Mouse (Mus musculus): ENCODE measurements around the gene Prg2.

Prg2 gene

DNA sequence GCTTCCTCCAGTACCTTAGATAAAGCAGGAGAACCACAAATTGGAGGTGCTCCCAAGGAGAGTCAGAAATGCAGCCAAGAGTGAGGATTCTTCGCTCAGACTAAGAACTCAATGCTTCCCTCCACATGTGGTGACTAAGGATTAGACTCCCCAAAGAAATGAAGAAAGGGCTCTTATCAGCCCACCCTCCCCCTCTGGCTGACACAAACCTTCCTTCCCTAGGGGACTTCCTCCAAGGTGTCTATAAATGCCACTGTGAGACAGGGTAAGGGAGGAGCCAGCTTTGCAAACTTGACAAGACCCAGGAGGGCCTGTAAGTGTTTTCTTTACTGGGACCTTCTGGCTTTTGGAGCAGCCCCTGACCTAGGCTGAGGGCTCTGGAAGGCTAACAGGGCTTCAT, at the start of gene Prg2:
TSS of gene Prg2 (plus strand) at position 274 of the 400 bp plus-strand sequence.
- peak; percentile 39 for DNase-seq (ENCODE audit: low read depth, low spot score)

DNA sequence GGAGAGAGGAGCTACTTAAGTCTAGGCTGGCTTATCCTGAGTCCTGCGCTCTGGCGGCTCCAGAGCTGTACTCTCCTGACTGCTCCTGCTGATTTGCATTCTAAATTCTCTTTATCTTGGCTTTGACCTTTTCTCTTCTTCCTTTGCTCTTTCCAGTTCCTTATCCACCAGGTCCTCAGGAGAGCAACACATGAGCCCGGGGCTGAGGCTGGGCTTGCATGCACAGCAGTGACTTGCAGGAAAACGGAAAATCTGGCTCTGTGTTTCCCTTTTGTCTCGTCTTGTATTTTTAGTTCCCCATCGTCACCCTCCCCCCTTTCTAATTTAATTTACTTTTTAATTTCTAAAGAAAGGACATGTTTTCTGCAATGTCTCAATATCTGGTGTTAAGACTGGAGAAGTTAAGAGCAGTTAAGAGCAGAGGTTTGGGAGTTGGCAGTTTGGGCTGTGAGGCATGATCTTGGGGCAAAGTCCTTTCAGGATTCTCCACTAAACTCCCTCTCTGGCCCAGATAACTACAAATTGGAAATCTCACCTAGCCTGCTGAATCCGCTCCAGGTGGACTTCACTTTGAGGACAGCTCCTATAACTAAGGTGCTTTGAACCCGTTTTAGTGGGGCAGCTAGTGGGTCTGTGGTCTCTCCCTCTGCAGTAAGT, 46.1 kb upstream of the Prg2 start:
- no peak for DNase-seq (ENCODE audit: low read depth, low spot score)

DNA sequence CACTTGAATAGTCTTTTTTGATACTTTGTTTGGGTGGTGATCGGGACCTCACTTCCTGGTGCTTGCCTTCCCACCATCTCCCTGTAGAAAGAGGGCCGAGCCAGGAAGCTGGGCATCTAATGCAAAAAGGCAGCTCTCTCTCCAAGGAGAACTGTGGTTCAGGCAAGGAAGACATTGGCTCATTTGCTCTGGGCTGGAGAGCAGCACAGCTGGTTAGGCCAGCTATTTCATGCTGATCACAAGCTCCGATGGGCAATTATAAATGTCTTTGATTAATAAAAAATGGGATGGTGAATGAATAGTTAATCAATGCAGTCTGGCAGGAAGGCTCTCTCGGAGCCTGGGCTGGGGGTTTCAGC, 45.6 kb upstream of the Prg2 start:
- DNase-seq (ENCODE audit: low read depth, low spot score) = no peak

DNA sequence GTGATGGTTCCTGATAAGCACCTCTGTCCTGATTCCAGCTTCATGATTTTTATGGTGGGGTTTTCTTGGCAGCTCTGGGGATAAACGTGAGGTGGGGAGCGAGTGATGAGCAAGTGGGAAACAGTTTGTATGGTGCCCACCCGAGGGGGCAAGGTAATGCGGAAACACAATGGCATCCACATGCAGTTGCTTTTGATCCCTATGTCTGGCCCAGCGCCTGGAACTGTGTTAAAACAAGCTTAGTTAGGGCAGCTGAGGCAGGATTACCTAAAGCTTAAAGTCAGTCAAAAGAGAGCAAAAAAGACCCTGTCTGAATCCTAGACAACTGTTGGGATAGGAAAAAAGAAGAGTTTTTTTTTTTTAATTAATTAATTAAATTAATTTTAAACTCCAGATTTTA, 45.2 kb upstream of the Prg2 start:
- no peak for DNase-seq (ENCODE audit: low read depth, low spot score)

DNA sequence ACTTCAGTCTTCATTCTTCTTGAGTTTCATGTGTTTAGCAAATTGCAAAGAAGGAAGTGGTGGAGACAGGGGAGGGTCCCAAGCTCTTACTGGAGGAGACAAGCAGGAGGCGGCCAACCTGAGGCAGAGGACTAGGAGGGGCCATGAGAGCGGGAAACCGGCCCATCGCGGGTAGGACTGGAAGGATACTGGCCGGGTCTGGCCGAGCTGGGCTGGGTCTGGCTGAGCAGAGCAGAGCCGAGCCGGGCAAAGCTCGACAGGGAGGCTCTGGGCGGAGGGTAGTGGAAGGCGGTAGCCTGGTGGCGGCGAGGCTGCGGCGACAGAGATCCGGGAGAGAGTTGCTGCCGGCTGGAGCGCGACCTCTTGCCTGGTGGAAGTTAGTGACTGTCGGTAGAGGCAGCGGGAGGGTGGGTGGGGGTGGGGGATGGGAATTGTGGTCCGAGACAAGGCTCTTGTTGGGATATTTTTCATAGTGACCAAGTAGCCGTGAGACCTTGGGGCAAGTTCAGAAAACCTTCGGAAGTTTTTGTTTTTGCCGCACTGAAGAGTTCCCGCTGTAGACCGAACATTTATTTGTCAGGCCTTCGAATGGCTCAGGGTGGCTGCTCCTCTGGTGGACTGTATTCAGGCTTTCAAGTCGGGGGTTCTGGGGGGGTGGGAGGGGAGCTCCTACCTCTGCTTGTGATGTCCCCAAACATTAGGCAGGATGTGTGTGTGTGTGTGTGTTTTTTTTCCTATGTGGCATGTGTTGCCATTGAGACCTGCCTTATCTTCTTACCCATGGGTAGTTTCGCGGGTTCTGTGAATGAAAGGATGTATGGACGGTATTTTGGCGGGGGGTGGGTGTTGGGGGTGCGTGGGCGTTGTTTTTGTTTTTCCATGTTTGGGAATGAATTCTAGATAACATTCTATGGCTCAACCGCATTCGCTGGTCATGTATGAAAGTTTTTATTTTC, 43.5 kb upstream of the Prg2 start, which contains the start of gene Slc43a3:
TSS of gene Slc43a3 (plus strand) at position 106 of the 956 bp plus-strand sequence.
- no peak for DNase-seq (ENCODE audit: low read depth, low spot score)

DNA sequence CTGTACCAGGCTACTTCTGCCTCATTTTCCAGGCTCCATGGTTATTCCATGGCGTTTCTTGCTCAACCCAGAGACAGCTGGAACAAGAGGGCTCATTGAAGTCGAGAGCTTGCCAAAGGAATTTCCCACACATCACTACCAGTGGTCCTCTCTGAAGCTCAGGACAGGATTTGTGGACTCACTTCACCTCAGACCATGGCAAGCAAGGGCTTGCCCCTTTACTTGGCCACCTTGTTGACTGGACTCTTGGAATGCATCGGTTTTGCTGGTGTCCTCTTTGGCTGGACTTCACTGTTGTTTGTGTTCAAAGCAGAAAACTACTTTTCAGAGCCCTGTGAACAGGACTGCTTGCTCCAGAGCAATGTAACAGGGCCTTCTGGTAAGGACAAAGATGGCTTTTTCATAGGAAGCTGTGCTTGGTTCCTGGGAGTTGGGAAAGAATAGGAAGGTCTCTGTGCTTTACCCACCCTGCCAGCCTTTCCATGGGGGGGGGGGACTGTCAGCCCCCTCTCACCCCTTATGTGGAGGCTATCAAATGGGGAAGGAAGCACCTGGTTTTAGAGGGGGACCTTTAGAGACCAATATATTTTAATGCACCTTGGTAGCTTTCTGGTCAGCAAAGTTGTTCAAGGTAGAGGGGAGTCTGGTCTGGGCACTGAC, 42.6 kb upstream of the Prg2 start:
- DNase-seq (ENCODE audit: low read depth, low spot score) = no peak

DNA sequence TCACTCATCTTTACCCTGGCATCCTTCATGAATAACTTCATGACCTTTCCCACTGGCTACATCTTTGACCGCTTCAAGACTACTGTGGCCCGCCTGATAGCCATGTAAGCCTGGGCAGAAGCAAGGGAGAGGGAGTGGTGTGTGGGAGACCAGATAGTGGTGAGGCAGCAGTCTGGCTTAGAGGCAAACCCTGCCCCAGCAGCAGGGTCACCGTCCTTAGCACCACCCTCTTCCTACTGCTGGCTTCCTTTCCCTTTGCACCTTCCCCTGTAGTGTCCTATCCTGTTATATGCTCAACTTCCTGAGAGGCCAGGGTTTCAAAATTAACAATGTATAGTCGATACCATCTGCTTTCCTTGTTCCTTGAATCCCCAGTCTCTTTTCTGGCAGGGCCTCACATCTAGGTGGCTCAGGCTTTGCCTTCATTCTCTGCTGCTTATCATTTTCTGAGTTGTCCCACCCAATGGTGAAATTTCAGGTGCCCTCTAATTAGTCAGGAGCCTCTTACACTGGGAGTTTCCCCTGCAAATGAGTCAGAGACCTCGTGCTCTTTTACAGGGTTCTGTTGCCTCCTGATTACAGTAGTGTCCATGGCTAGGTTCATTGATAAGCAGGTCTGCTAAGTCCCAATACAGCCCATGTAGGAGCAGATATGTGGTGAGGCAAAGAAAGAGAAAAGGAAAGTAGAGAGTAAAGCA, 41.9 kb upstream of the Prg2 start:
- no peak for DNase-seq (ENCODE audit: low read depth, low spot score)

DNA sequence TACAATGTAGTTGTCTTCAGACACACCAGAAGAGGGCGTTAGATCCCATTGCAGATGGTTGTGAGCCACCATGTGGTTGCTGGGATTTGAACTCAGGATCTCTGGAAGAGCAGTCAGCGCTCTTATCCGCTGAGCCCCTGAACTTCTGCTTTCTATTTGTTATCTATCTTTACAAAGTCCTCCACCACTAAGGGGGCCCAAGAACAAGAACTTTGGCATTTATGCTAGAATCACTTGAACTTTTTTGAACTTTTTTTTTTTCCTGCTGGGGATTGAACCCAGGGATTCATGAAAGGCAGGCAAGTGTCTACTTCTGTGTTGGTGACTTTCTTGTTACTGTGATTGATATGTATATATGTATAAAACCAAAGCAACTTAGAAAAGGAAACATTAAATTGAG, 41.0 kb upstream of the Prg2 start:
- no peak for DNase-seq (ENCODE audit: low read depth, low spot score)

DNA sequence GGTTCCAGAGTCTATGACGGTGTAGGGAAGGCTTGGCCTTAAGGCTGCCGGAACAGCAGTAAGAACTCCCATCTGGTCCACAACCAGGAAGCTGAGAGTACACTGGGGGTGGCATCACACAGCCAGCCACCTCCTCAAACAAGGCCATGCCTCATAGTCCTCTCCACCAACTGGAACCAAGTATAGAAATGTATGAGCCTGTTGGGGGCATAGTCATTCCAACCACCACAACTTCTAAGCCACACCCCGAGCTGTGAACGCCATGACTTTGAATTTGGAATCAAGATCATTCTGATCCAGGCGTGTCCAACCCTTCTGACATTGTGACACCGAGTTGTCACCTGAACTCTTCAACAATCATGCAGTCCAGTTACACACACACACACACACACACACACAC, 40.5 kb upstream of the Prg2 start:
- no peak for DNase-seq (ENCODE audit: low read depth, low spot score)

DNA sequence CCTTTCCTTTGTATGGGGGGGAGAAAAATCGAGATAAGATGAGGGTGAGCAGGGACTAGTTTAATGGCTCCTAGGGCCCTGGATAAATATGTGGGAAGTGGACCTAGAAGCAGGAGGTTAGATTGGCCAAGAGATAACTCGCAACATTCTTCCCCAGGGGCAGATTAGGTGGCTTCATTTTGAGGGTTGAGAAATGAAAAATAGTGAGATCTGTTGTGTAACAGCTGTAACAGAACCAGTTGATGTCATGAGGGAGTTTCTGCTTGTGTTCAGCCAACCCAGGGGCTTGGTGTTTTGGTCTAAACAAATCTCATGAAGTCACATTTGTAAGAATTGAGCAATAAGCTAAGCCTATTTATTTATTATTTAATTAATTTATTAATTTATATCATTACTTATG, 38.9 kb upstream of the Prg2 start:
- DNase-seq (ENCODE audit: low read depth, low spot score) = no peak

DNA sequence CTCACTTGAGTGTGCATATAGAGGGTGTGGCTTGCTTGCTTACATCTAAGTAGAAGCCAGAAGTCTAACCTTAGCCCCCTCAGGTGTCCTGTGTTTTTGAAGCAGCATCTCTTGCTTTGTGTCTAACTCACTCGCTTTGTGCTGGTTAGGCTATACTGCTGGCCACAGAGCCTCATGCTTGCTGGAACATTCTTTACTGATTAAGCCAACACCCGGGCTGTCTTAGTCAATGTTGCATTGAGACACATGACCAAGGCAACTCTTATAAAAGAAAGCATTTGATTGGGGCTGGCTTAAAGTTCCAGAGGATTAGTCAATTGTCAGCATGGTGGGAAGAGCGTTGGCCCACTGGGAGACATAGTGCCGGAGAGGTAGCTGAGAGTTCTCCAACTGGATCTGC, 38.5 kb upstream of the Prg2 start:
- no peak for DNase-seq (ENCODE audit: low read depth, low spot score)

DNA sequence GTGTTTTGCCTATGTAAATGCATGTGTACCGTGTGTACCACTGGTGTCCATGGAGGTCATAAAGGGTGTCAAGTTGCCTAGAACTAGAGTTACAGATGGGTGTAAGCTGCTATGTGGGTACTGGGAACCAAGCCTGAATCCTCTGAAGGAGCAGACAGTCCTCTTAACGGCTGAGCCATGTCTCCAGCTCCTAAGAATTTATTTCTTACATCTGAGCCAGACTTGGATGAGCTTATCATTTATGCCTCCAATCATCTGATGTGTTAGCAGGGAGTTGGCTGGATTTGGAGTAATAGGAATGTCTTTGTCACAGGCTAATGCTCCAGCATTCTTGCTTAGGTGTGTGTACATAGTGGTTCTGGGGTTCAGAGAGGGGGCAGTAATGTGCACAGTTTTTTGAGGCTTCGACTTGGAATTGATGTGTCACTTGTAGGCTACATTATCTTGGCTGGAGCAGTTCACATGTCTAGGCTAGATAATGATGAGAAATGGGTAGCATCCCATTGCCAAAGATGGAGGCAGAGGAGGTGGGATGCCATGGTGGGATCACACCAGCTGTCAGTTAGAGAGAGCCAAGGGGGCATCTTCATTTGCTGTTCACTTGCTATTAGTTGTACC, 33.0 kb upstream of the Prg2 start:
- DNase-seq (ENCODE audit: low read depth, low spot score) = no peak

DNA sequence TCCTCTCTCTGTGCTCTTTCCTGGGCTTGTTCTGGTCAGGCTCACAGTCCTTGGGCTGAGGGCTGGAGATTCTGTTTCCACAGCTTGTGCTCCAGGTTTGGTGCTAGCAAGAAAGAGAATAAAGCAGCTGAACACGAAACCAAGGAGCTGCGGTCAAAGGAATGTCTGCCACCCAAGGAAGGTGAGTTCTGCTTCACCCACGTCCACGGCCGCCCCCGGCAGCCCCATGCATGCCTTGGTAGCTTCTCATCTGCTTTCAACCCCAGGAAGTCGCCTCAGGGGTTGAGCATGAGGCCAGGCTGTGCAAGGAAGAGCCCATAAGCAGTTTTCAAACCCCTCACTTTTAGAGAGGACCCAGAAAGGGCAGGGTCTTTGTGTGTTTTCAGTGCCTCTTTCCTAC, 32.0 kb upstream of the Prg2 start:
- no peak for DNase-seq (ENCODE audit: low read depth, low spot score)

DNA sequence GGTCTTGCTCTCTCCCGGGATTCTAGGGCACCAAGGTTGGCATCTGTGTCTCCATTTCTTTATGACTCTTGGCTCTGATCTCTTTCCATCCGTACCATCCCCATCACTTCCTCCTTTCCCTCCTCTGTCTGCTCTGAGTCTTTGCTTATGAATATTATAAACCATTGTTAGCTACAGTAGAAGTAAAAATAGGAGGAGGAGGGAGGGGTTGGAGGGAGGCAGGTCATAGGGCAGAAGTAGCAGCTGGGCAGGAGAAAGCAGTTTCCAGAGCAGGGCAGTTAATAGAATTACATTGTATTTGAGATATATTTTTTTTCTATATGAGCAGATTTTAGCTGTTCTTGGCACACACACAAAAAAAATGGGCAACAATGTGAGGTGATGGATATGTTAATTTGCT, 31.5 kb upstream of the Prg2 start:
- DNase-seq (ENCODE audit: low read depth, low spot score) = no peak

DNA sequence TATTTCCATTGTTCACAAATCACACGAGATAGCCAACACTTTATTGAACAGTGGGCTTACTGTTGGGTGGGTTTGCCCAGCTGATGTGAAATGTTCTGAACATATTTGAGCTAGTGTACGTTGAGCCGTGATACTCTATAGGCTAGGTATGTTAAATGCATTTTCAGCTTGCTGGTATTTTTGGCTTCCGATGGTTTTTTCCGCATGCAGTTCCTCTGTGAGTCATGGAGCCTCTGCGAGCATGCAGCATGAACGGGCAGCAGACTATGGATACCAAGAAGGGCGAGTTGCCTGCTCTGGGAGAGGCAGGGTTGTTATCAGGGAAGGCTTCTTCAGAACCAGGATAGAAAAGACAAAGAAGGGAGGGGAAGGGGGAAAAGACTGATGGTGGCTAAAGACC, 29.2 kb upstream of the Prg2 start:
- no peak for DNase-seq (ENCODE audit: low read depth, low spot score)

DNA sequence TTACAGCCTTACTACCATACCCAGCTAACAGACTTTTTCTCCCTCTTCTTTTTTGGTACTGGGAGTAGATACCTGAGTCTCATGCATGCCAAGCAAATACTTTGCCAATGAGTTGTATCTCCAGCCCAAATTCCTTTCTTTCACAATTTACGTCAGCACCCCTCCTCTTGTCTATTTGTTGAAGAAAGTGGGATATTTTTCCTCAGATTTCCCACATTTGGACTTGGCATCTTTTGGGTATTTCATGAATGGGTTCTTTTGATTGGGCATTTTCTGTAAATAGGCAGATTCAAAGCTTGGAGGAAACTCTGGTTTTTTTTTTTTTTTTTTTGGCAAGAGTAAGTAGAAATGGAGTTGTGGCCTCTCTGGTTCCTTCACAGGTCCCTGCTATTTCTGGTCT, 28.0 kb upstream of the Prg2 start:
- DNase-seq (ENCODE audit: low read depth, low spot score) = no peak

DNA sequence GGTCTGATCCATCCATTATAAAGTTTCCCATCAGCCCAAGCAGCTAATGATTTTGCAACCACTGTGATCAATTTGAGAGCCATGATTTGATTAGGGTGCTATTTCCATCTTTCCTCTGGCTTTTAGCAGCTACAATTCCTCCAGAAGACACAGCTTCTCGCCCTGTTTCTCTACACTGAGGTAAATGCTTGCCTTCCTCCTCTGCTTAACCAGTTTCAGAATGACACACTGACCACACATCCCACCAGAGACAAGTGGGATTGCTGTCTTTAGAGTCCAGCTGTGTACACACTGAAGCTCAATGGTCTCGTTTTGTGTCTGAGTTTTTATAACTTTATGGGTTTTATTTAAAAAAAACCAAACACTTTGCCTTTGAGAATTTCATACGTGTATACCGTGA, 27.6 kb upstream of the Prg2 start:
- peak; percentile 66 for DNase-seq (ENCODE audit: low read depth, low spot score)

DNA sequence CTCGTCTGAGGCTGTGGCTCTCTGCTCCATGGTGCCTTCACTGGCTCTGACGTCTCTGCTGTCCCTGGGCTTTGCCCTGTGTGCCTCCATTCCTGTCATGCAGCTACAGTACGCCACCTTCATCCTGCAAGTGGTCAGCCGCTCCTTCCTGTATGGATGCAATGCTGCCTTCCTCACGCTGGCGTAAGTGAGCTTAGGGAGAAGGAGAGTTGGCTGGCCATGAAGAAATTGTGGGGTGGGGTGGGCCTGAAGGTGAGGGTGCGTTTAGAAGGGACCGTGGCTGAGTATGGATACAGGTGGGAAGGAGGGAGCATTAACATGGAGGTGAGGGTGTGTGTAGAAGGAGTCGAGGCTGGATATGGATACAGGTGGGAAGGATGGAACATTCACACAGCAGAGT, 24.8 kb upstream of the Prg2 start:
- DNase-seq (ENCODE audit: low read depth, low spot score) = no peak

DNA sequence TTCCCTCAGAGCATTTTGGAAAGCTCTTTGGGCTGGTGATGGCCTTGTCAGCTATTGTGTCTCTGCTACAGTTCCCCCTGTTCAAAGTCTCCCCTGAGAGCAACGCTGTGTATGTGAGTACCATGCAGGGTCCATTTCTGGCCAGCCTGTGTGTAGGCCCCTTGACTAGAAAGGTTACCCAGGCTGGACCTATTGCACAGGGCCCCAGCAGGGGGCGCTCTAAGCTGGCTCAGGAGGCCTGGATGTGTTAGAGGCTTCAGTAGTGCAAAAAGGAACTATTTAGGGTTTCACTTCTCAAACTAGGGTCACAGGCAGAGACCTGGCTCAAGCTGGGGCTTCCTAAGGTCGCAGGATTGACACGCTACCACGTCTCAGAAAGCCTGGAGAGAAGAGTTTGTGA, 24.0 kb upstream of the Prg2 start:
- peak; percentile 91 for DNase-seq (ENCODE audit: low read depth, low spot score)

DNA sequence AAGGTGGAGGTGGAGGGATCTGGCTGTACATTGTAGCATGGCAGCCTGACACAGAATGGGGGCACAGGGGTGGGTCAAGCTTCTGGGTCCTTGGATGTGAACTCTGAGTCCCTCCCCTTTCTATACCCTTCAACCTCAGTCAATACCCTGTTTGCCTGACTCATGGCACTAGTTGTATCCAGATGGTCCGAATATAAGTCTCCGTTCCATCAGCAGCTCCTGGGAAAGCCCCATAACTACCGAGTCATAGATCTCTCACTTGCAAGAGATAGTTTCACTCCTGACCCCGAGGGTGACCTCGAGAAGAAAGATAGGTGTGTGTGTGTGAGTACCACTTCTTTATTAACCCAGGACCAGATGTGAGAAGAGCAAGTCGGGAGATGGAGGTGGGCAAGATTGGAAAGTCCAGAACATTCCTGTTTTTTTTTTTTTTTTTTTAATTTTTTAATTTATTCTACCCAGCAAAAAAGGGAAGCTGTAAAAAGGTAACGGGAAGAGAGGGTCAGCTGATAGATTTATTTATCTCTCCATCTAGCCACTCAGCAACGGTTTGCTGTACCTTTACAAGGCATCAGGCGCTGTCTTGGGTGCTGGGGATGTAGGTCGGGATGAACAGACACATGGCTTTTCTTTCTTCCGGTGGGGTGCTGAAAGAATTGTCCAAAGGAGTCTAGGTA, 21.5 kb upstream of the Prg2 start:
- no peak for DNase-seq (ENCODE audit: low read depth, low spot score)

DNA sequence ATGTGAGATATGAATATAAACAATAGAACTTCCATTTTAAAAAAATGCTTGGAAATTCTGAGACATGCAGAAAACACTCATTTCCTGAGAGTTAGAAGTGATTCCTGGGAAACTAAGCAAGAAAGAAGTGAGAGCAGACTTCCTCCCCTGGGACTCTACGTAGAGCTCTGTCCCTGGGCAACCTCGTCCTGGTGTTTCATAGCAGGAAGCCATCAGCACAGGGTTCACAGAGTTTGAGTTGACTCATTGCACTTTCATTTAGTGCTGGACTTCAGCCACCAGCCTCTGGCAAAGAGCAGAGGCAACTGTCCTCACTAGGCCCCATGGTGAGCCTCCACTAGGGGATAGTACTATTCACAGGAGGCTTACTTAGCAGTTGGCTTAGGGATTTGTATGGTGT, 19.0 kb upstream of the Prg2 start:
- no peak for DNase-seq (ENCODE audit: low read depth, low spot score)
